Mouse (Mus musculus) kidney, adult 2 months (tissue): ENCODE measurements around the gene Taf9b. TPM values are rescaled to one million over a fixed set of nuclear protein-coding genes. Genes with fewer than 3 reads are reported as not detected.
A peak's percentile ranks its signal among the peaks of the same experiment; 100 is the strongest.
"Not testable (repeated sequence)": the region's sequence is repeated elsewhere in the genome, so short reads cannot be mapped to it uniquely, and the experiment has no call there.

Source experiments
- DNase-seq: peaks from one replicate; pipeline ENCODE4 v3.0.0; 2021
- H3K27ac ChIP-seq: fragments of 200-500 bp; 2 replicates; pipeline ENCODE4 v1.5.1; 2012; ENCODE audit warnings: low read depth, low read length, control low read depth, inconsistent platforms; ENCODE audit not compliant: insufficient read depth
- H3K27me3 ChIP-seq: fragments of 200-500 bp; replicated peaks from 2 replicates; pipeline ENCODE4 v1.6.1; 2012; ENCODE audit warnings: mild to moderate bottlenecking, moderate library complexity, low read length, inconsistent platforms; ENCODE audit not compliant: control insufficient read depth, insufficient read depth
- H3K36me3 ChIP-seq: fragments of 200-500 bp; 2 replicates; pipeline ENCODE4 v1.6.1; 2012; ENCODE audit warnings: mild to moderate bottlenecking, moderate library complexity, low read length, inconsistent platforms; ENCODE audit not compliant: control insufficient read depth, insufficient read depth
- H3K4me1 ChIP-seq: fragments of 200-500 bp; 2 replicates; pipeline ENCODE4 v1.6.1; 2011; ENCODE audit warnings: low read length; ENCODE audit not compliant: control insufficient read depth, insufficient read depth
- H3K4me3 ChIP-seq: fragments of 200-500 bp; 2 replicates; pipeline ENCODE4 v1.5.1; 2011; ENCODE audit warnings: mild to moderate bottlenecking, low read depth, low read length, control low read depth; ENCODE audit not compliant: insufficient read depth
- CTCF ChIP-seq: fragments of 200-500 bp; conservative IDR thresholded peaks from 2 replicates; pipeline ENCODE4 v1.5.1; 2011; ENCODE audit warnings: low read depth, mild to moderate bottlenecking, control low read depth, low read length, moderate library complexity, mixed read lengths; ENCODE audit not compliant: insufficient read depth, insufficient read length
- POLR2A ChIP-seq: fragments of 200-500 bp; IDR thresholded peaks from one replicate; pipeline ENCODE4 v1.6.1; 2011; ENCODE audit warnings: low read depth, low read length, control low read depth
- WGBS: fragments of 180-500 bp; shearing (Covaris S2); methylation state at CpG from one replicate; pipeline ENCODE4 v1.1.7; 2018; 5-methylcytosine and 5-hydroxymethylcytosine counted together
- polyA plus RNA-seq: library from polyadenylated mRNA; depleted of rRNA; stranded (reverse); fragments of >200 nt; gene quantifications from 2 replicates; pipeline ENCODE4 v1.2.3, GENCODE M21; 2012; rRNA removed

Gene Taf9b
- 9.3 and 12.5 TPM in 2 replicates for polyA plus RNA-seq

- Histone ChIP-seq H3K27me3 (no peaks in the 10 kb centered on the region), H3K27ac (no peak within 1 kb of the TSS), H3K4me1 (no peaks in the 10 kb centered on the region; the same call in 1 of the 2 replicates), H3K36me3 (no peaks in the 10 kb centered on the region), H3K4me3 (no peak within 1 kb of the TSS; the same call in 1 of the 2 replicates)
- WGBS: 95% methylated on average over 18 of the region's 25 CpGs
- TF ChIP-seq POLR2A: no peak
- TF ChIP-seq CTCF: no peak
- no peak for DNase-seq
These were observed at the start of gene Taf9b for GRCm38 (mm10) chrX:106221058-106221457. Gene Taf9b (minus strand): TSS chrX:106221158.

GRCm38 (mm10) chrX:106255276-106255675 lies 34.3 kb upstream of the Taf9b start, which contains the start of gene Fnd3c2:
Gene Fnd3c2 (minus strand): TSS chrX:106255376.
- no peak for DNase-seq
- no peak for TF ChIP-seq POLR2A
- TF ChIP-seq CTCF: no peak
- H3K27ac ChIP-seq: no peak within 1 kb of the TSS
- H3K27me3 ChIP-seq: no peaks in the 10 kb centered on the region
- 74% methylated on average over 4 of the region's 4 CpGs for WGBS
- H3K4me1 ChIP-seq: no peaks in the 10 kb centered on the region
- no peak within 1 kb of the TSS for H3K4me3 ChIP-seq
- no peaks in the 10 kb centered on the region for H3K36me3 ChIP-seq

GRCm38 (mm10) chrX:106219171-106220032 lies 1.6 kb downstream of the Taf9b start:
- DNase-seq: peak; percentile 80
- H3K4me3 ChIP-seq: peak overlapping the region; percentile 63
- no peaks in the 10 kb centered on the region; the same call in 1 of the 2 replicates for H3K4me1 ChIP-seq
- WGBS: under 1% methylated on average over 60 of the region's 60 CpGs
- TF ChIP-seq POLR2A: no peak
- TF ChIP-seq CTCF: no peak
- H3K27ac ChIP-seq: no peak overlapping the region
- no peaks in the 10 kb centered on the region for H3K36me3 ChIP-seq
- no peaks in the 10 kb centered on the region for H3K27me3 ChIP-seq

- Histone ChIP-seq H3K4me3 (no peak overlapping the region), H3K27me3 (no peaks in the 10 kb centered on the region), H3K4me1 (no peaks in the 10 kb centered on the region), H3K36me3 (no peaks in the 10 kb centered on the region), H3K27ac (no peak overlapping the region)
- no peak for TF ChIP-seq CTCF
- TF ChIP-seq POLR2A: no peak
- DNase-seq: no peak
- WGBS: 89% methylated on average over 2 of the region's 2 CpGs
These were observed 11.9 kb downstream of the Taf9b start for GRCm38 (mm10) chrX:106209100-106209499.

GRCm38 (mm10) chrX:106198904-106199303 lies 22.1 kb downstream of the Taf9b start:
- Histone ChIP-seq H3K4me1 (no peaks in the 10 kb centered on the region), H3K27me3 (no peaks in the 10 kb centered on the region), H3K36me3 (peaks cover 2% of the 10 kb centered on the region; the same call in 1 of the 2 replicates), H3K27ac (no peak overlapping the region), H3K4me3 (no peak overlapping the region)
- DNase-seq: no peak
- 77% methylated on average over 5 of the region's 5 CpGs for WGBS
- no peak for TF ChIP-seq POLR2A
- no peak for TF ChIP-seq CTCF

- 62% methylated on average over 5 of the region's 5 CpGs for WGBS
- H3K27me3 ChIP-seq: no peaks in the 10 kb centered on the region
- no peaks in the 10 kb centered on the region for H3K4me1 ChIP-seq
- H3K4me3 ChIP-seq: no peak overlapping the region
- H3K27ac ChIP-seq: no peak overlapping the region
- DNase-seq: no peak
- TF ChIP-seq POLR2A (no peak), CTCF (peak; percentile 31)
- peaks cover 2% of the 10 kb centered on the region; the same call in 1 of the 2 replicates for H3K36me3 ChIP-seq
These were observed 23.6 kb downstream of the Taf9b start for GRCm38 (mm10) chrX:106197308-106197707.

GRCm38 (mm10) chrX:106194361-106194760 lies 26.6 kb downstream of the Taf9b start:
- H3K4me3 ChIP-seq, DNase-seq, H3K4me1 ChIP-seq, H3K27me3 ChIP-seq, H3K36me3 ChIP-seq, H3K27ac ChIP-seq: not testable (repeated sequence)
- 90% methylated on average over 6 of the region's 6 CpGs for WGBS
